Mouse (Mus musculus) liver, postnatal 0 days (tissue): ENCODE measurements around the gene Tac2. TPM values are rescaled to one million over a fixed set of nuclear protein-coding genes. Genes with fewer than 3 reads are reported as not detected.

Source experiments
- ATAC-seq: fragments of 200-750 bp; cut with Nextera tagmentation; 2 replicates; pipeline ENCODE4 v1.8.0; 2017; ENCODE audit warnings: mild to moderate bottlenecking, moderate library complexity
- DNase-seq: peaks from one replicate; pipeline ENCODE4 v3.0.0-alpha.2; 2016
- H3K27ac ChIP-seq: fragments of 300-500 bp; sonication (generic); 2 replicates; pipeline ENCODE4 v1.5.1; 2014; ENCODE audit warnings: antibody characterized with exemption, moderate library complexity, mild to moderate bottlenecking, low read depth
- H3K27me3 ChIP-seq: fragments of 300-500 bp; sonication (generic); 2 replicates; pipeline ENCODE4 v1.6.1; 2014; ENCODE audit warnings: low read length, control low read depth, mixed read lengths; ENCODE audit not compliant: insufficient read depth
- H3K36me3 ChIP-seq: fragments of 300-500 bp; sonication (generic); replicated peaks from 2 replicates; pipeline ENCODE4 v1.6.1; 2014; ENCODE audit warnings: mild to moderate bottlenecking, control low read depth, low read length, moderate library complexity, mixed read lengths; ENCODE audit not compliant: insufficient read depth
- H3K4me1 ChIP-seq: fragments of 300-500 bp; sonication (generic); 2 replicates; pipeline ENCODE4 v1.6.1; 2014; ENCODE audit warnings: antibody characterized with exemption, mild to moderate bottlenecking, control low read depth; ENCODE audit not compliant: insufficient read depth
- H3K4me2 ChIP-seq: fragments of 300-500 bp; sonication (generic); 2 replicates; pipeline ENCODE4 v1.6.1; 2014; ENCODE audit warnings: low read depth, mild to moderate bottlenecking, low read length, moderate library complexity, mixed read lengths
- H3K4me3 ChIP-seq: fragments of 300-500 bp; sonication (generic); 2 replicates; pipeline ENCODE4 v1.5.1; 2014; ENCODE audit warnings: low read depth, low read length
- H3K9ac ChIP-seq: fragments of 300-500 bp; sonication (generic); replicated peaks from 2 replicates; pipeline ENCODE4 v1.6.1; 2014; ENCODE audit warnings: mild to moderate bottlenecking, moderate library complexity
- H3K9me3 ChIP-seq: fragments of 300-500 bp; sonication (generic); 2 replicates; pipeline ENCODE4 v1.6.1; 2016; ENCODE audit warnings: mild to moderate bottlenecking, control low read depth, low read length, mixed read lengths
- CTCF ChIP-seq: sonication (generic); IDR thresholded peaks from 2 replicates; pipeline ENCODE4 v1.5.1; 2016; ENCODE audit warnings: antibody characterized with exemption, low read depth
- EP300 ChIP-seq: IDR thresholded peaks from 2 replicates; pipeline ENCODE4 v1.6.1; 2016; ENCODE audit warnings: antibody characterized with exemption, low read depth, mild to moderate bottlenecking
- WGBS: fragments of 180-500 bp; shearing (Covaris S2); extraction: QIAGEN DNeasy Blood & Tissue Kit; methylation state at CpG from one replicate; pipeline ENCODE4 v1.1.7; 2014; ENCODE audit not compliant: insufficient replicate concordance; 5-methylcytosine and 5-hydroxymethylcytosine counted together
- polyA plus RNA-seq: library from polyadenylated mRNA; unstranded; fragments of >200 nt; fragmentation: Nextera tagmentation; extraction: Ambion mirVana; gene quantifications from 2 replicates; pipeline ENCODE4 v1.2.1, GENCODE M21; 2015

Tac2 gene
- polyA plus RNA-seq = 1.9 and 2.3 TPM in 2 replicates

DNA sequence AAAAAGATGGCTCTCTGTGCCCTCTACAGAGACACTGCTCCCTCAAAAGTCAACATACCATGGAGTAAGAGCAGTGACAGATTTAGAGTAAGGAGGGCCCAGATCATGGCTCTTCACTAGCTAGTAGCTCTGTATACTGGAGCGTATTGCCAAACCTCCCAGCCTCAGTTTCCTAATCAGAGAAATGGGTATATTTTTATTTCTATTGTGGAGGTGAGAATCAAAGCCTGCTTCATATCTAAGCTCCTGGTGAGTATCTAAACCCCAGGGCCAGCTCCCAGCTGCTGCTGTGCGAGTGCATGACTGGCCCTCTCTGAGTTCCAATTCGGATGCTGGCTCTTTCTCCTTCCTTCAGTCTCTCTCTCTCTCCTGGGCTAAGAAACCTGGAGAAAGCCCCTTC, at the start of gene Tac2:
TSS of gene Tac2 (plus strand) at position 301 of the 400 bp plus-strand sequence.
- Histone ChIP-seq H3K4me1 (no peaks in the 10 kb centered on the region), H3K4me3 (no peak within 1 kb of the TSS), H3K4me2 (no peak within 1 kb of the TSS), H3K9ac (no peak within 1 kb of the TSS), H3K27me3 (peaks cover 28% of the 10 kb centered on the region), H3K9me3 (no peaks in the 10 kb centered on the region), H3K27ac (no peak within 1 kb of the TSS), H3K36me3 (no peaks in the 10 kb centered on the region)
- 71% methylated on average over 3 of the region's 3 CpGs for WGBS
- DNase-seq (no peak), ATAC-seq (no peak)
- TF ChIP-seq EP300 (no peak), CTCF (no peak)

DNA sequence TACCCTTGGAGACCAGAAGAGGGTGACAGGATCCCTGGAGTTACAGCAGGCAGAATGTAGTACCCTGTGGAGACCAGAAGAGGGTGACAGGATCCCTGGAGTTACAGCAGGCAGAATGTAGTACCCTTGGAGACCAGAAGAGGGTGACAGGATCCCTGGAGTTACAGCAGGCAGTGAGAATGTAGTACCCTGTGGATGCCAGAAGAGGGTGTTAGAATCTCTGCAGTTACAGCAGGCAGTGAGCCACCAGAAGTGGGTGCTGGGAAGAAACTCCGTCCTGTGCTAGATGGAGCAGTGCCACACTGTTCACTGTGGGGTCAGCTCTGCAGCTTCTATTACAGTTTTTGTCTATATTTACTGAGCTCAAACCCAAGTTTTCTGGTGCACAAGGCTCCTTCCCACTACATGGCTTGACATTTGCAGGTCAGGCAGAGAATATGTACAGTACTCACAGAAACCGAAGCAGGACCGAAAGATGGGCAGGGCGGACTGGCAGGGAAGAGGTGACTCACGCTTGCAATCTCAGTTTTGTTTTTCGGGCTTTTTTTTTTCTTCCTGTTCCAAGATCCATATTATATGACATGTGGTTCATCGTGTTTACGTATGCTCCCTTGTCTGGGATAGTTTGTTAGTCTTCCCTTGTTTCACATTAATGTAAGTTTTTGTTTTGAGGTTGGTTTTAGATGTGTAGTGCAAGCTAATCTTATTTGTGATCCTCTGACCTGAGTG, 49.3 kb upstream of the Tac2 start:
- Histone ChIP-seq H3K9ac (no peak overlapping the region), H3K4me2 (no peak overlapping the region), H3K4me3 (no peak overlapping the region), H3K36me3 (no peaks in the 10 kb centered on the region), H3K4me1 (peaks cover 5% of the 10 kb centered on the region), H3K27me3 (no peaks in the 10 kb centered on the region), H3K27ac (0 out of 2 replicates have a peak overlapping the region, but pooled peaks have one; percentile 46), H3K9me3 (no peaks in the 10 kb centered on the region)
- TF ChIP-seq CTCF (peak; percentile 100), EP300 (peak; percentile 44)
- ATAC-seq = peak; percentile 55
- DNase-seq = peak; percentile 81
- WGBS = 82% methylated on average over 8 of the region's 8 CpGs

DNA sequence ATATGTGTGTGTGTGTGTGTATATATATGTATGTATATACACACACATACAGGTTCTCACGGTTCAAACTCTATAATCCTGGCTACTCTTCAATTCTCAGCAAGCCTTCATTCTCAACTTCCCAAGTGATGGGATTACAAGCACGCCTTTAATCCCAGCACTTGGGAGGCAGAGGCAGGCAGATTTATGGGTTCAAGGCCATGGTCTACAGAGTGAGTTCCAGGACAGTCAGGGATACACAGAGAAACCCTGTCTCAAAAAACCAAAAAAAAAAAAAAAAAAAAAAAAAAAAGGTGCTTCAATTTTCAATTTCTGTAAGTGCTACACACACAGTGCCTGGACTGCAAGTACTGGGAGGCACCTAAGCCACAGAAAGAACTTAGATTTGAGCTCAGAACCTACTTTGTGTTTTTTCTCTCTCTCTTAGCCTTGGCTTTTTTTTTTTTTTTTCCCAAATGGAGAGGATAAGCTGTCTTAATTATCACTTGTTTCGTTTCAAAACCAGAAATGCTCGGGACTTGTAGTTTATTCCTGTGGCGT, 48.3 kb upstream of the Tac2 start:
- TF ChIP-seq EP300 (no peak), CTCF (no peak)
- Histone ChIP-seq H3K4me2 (peak overlapping the region; percentile 97), H3K4me1 (peaks cover 5% of the 10 kb centered on the region), H3K27me3 (no peaks in the 10 kb centered on the region), H3K9me3 (no peaks in the 10 kb centered on the region), H3K4me3 (peak overlapping the region; percentile 91), H3K36me3 (no peaks in the 10 kb centered on the region), H3K9ac (peak overlapping the region; percentile 39), H3K27ac (peak overlapping the region; percentile 78)
- DNase-seq (no peak), ATAC-seq (no peak)
- 48% methylated on average over 5 of the region's 5 CpGs for WGBS

- Histone ChIP-seq H3K9ac (peak overlapping the region; percentile 79), H3K36me3 (no peaks in the 10 kb centered on the region), H3K4me1 (peaks cover 5% of the 10 kb centered on the region), H3K4me3 (peak overlapping the region; percentile 91), H3K9me3 (no peaks in the 10 kb centered on the region), H3K27me3 (no peaks in the 10 kb centered on the region), H3K27ac (peak overlapping the region; percentile 82), H3K4me2 (peak overlapping the region; percentile 97)
- 0 out of 2 replicates have a peak, but pooled peaks have one; percentile 2 for TF ChIP-seq CTCF
- peak; percentile 62; the same call in 1 of the 2 replicates for TF ChIP-seq EP300
- WGBS = under 1% methylated on average over 62 of the region's 71 CpGs
- DNase-seq (peak; percentile 97), ATAC-seq (peak; percentile 94)
Measured at GRCm38 (mm10) chr10:127676691-127677548, 47.4 kb upstream of the Tac2 start.

- Histone ChIP-seq H3K4me3 (peak overlapping the region; percentile 91), H3K27ac (peak overlapping the region; percentile 82), H3K9me3 (no peaks in the 10 kb centered on the region), H3K9ac (peak overlapping the region; percentile 79), H3K36me3 (no peaks in the 10 kb centered on the region), H3K4me1 (peaks cover 5% of the 10 kb centered on the region), H3K27me3 (no peaks in the 10 kb centered on the region), H3K4me2 (peak overlapping the region; percentile 97)
- DNase-seq (peak; percentile 76), ATAC-seq (no peak)
- peak; percentile 94 for TF ChIP-seq CTCF
- TF ChIP-seq EP300 = no peak
- WGBS = 8% methylated on average over 14 of the region's 14 CpGs
Measured at GRCm38 (mm10) chr10:127677591-127678336, 46.5 kb upstream of the Tac2 start.
